In the genomic region with DNA sequence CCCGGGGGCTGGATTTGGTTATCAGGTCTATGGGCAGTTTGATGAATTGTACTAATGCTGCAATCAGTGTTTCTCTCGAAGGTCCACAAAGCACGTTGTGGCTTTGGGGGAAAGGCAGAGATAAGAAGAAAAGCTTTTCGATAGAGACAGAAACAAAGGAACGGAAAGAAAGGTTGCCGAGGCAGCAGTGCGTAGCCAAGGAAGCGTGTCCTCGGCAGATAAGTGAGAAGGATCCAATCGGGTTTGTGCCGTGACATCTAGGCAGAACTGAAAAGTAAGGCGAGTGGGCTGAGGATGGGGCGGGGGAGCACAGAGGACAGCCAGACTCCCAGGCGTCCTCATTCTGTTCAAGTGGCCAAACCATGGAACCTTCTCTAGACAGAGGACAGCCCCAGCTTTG, we compare ENCODE assay signal across 1 mouse cellular context.
TF ChIP-seq lines count a peak whose summit lies in the region.

No protein-coding gene starts in this region.

TF ChIP-seq in MEL, 35 proteins besides CTCF, POLR2A, EP300 and RAD21 (continued from another document):
- TF ChIP-seq UBTF (IDR thresholded peaks at IDR 0.05; ENCODE audit: borderline replicate concordance, insufficient read depth, low read depth, low read length) (no peak), MAZ (IDR thresholded peaks at IDR 0.05; ENCODE audit: low read depth, low read length) (no peak)
